Comparison of ENCODE assay signal across 21 mouse cellular contexts in genomic region chr7:24172191-24172590, GRCm38 (mm10). TPM values are rescaled to one million over a fixed set of nuclear protein-coding genes. Genes with fewer than 3 reads are reported as not detected.
DNase-seq lines count a peak whose midpoint lies in the region; ATAC-seq lines count a peak whose summit lies in the region.
"Had no signal": no experiment of that assay in that cellular context is flagged by ENCODE, and none has a peak within 500 bp of the region (broad histone marks: within the 10 kb centered on the region; RNA-seq: fewer than 3 reads in every experiment).

No protein-coding gene starts in this region.

- peak; percentile 59 for DNase-seq in fat pad, adult 2 months (ENCODE audit: extremely low read depth, low read depth, low spot score)
- peak; percentile 81 for DNase-seq in gonadal fat pad, adult 2 months (ENCODE audit: low read depth)
- no peak for DNase-seq in layer of hippocampus, postnatal 36 days
- DNase-seq: adrenal gland, adult 2 months; adrenal gland, adult 8-10 months; adrenal gland, postnatal 10 days; adrenal gland, postnatal 14 days; adrenal gland, postnatal 25 days; adrenal gland, postnatal 36 days; B cell, adult 2 months; cerebellum, adult 11 months; cerebellum, adult 11-12 months; cerebellum, adult 18-20 months had no signal

- no peak overlapping the region for H3K4me3 ChIP-seq in heart, embryonic 11.5 days (ENCODE audit: low read depth, low read length)

- peaks cover 3% of the 10 kb centered on the region; the same call in 1 of the 2 replicates for H3K4me1 ChIP-seq in heart, embryonic 11.5 days (ENCODE audit: control insufficient read depth, insufficient read depth, low read length)

- H3K27me3 ChIP-seq in heart, embryonic 11.5 days (ENCODE audit: control insufficient read depth, insufficient read depth, low read length), result no peaks in the 10 kb centered on the region
- H3K27me3 ChIP-seq: CH12.LX had no signal

- H3K9me3 ChIP-seq in heart, embryonic 11.5 days (replicated peaks; ENCODE audit: control insufficient read depth, low read length), result no peaks in the 10 kb centered on the region
- H3K9me3 ChIP-seq: G1E had no signal

- 55% methylated on average over 4 of the region's 4 CpGs for WGBS in heart, embryonic 11.5 days (ENCODE audit: insufficient replicate concordance)

- no peak overlapping the region for H3K4me2 ChIP-seq in heart, embryonic 11.5 days

- H3K9ac ChIP-seq in heart, embryonic 11.5 days (ENCODE audit: low read depth, low read length), result no peak overlapping the region

- no peaks in the 10 kb centered on the region for H3K36me3 ChIP-seq in heart, embryonic 11.5 days (ENCODE audit: control insufficient read depth, insufficient read depth, low read length)
- H3K36me3 ChIP-seq: G1E had no signal

- no peak overlapping the region for H3K27ac ChIP-seq in heart, embryonic 11.5 days (ENCODE audit: low read depth, low read length)

- ATAC-seq in heart, embryonic 11.5 days (replicated peaks; ENCODE audit: insufficient number of reproducible peaks, low FRiP score, low TSS enrichment), result no peak
- ATAC-seq: activated CD4-positive, CD25-positive, alpha-beta regulatory T cell, adult 4 months; CD4-positive, CD25-positive, alpha-beta regulatory T cell, adult 4 months; Patski had no signal

RNA-seq across cellular contexts. Expression of gene Zfp114, which starts 2.7 kb away (rescaled TPM):
- 0.18 and 0.27 TPM in 2 replicates for polyA plus RNA-seq in gonadal fat pad, adult 2 months (2012; rRNA removed)
- polyA plus RNA-seq in heart, embryonic 11.5 days (2014; fragmentation: Nextera tagmentation; extraction: Ambion mirVana), result 3.3 and 3.9 TPM in 2 replicates
- 1 to 10 TPM; 3.3 to 3.9 TPM for total RNA-seq in layer of hippocampus, postnatal 36 days (2021)
- total RNA-seq: CH12.LX, MEL had no signal
- polyA plus RNA-seq: C2C12, G1E had no signal

RNA-seq across cellular contexts. Expression of gene Zfp235, which starts 38.2 kb away (rescaled TPM):
- polyA plus RNA-seq in gonadal fat pad, adult 2 months (2012; rRNA removed), result 6.0 and 6.7 TPM in 2 replicates
- polyA plus RNA-seq in heart, embryonic 11.5 days (2014; fragmentation: Nextera tagmentation; extraction: Ambion mirVana), result 7.7 and 10.6 TPM in 2 replicates
- total RNA-seq in layer of hippocampus, postnatal 36 days (2021), result 10 to 100 TPM; 22.0 to 23.0 TPM

RNA-seq across cellular contexts. Expression of gene Zfp111, which starts 39.1 kb away (rescaled TPM):
- polyA plus RNA-seq in gonadal fat pad, adult 2 months (2012; rRNA removed), result 3.0 and 3.6 TPM in 2 replicates
- polyA plus RNA-seq in heart, embryonic 11.5 days (2014; fragmentation: Nextera tagmentation; extraction: Ambion mirVana), result 7.7 and 8.3 TPM in 2 replicates
- total RNA-seq in layer of hippocampus, postnatal 36 days (2021), result 10 to 100 TPM; 13.7 to 14.7 TPM
- total RNA-seq: CH12.LX, MEL had no signal

Comparison
In these comparisons a context has a peak if more than half of its experiments do, and no peak if none do; other contexts are left out.
1. DNase-seq: peak in fat pad, adult 2 months (single experiment) and gonadal fat pad, adult 2 months (single experiment); none in layer of hippocampus, postnatal 36 days (0 of 2).